Mouse (Mus musculus) stomach, postnatal 0 days (tissue): ENCODE results near the gene R3hdm4.

ENCODE experiments used
- CTCF ChIP-seq: IDR thresholded peaks from 2 replicates; pipeline ENCODE4 v1.5.1; 2016; ENCODE audit warnings: antibody characterized with exemption, low read depth, mild to moderate bottlenecking, moderate library complexity
- EP300 ChIP-seq: optimal IDR thresholded peaks from 2 replicates; pipeline ENCODE3; 2016; ENCODE audit warnings: antibody characterized with exemption

- TF ChIP-seq EP300 (no peak), CTCF (no peak)
Observed at GRCm38 (mm10) chr10:79865189-79865601, 55.8 kb downstream of the R3hdm4 start.
